Mouse (Mus musculus) hindbrain, embryonic 14.5 days (tissue): ENCODE data around the gene Gramd1b. TPM values are rescaled to one million over a fixed set of nuclear protein-coding genes. Genes with fewer than 3 reads are reported as not detected.

Experiments
- ATAC-seq: fragments of 200-750 bp; cut with Nextera tagmentation; 2 replicates; pipeline ENCODE4 v1.8.0; 2017; ENCODE audit warnings: moderate number of reproducible peaks, mild to moderate bottlenecking, moderate TSS enrichment, moderate library complexity; ENCODE audit not compliant: low FRiP score
- DNase-seq: peaks from one replicate; pipeline ENCODE4 v3.0.0-alpha.2; 2015; ENCODE audit warnings: low spot score
- H3K27ac ChIP-seq: fragments of 300-500 bp; sonication (generic); 2 replicates; pipeline ENCODE4 v1.5.1; 2014; ENCODE audit warnings: mild to moderate bottlenecking, moderate library complexity
- H3K27me3 ChIP-seq: fragments of 300-500 bp; sonication (generic); 2 replicates; pipeline ENCODE4 v1.6.1; 2014; ENCODE audit warnings: mild to moderate bottlenecking, low read length, mixed read lengths; ENCODE audit not compliant: control insufficient read depth, insufficient read depth
- H3K36me3 ChIP-seq: fragments of 300-500 bp; sonication (generic); replicated peaks from 2 replicates; pipeline ENCODE4 v1.6.1; 2014; ENCODE audit not compliant: control insufficient read depth, insufficient read depth
- H3K4me1 ChIP-seq: fragments of 300-500 bp; sonication (generic); replicated peaks from 2 replicates; pipeline ENCODE4 v1.6.1; 2014; ENCODE audit warnings: antibody characterized with exemption, low read length, mixed read lengths; ENCODE audit not compliant: control insufficient read depth, insufficient read depth
- H3K4me2 ChIP-seq: fragments of 300-500 bp; sonication (generic); replicated peaks from 2 replicates; pipeline ENCODE4 v1.6.1; 2014; ENCODE audit warnings: mild to moderate bottlenecking, moderate library complexity
- H3K4me3 ChIP-seq: fragments of 300-500 bp; sonication (generic); replicated peaks from 2 replicates; pipeline ENCODE4 v1.5.1; 2014; ENCODE audit warnings: mild to moderate bottlenecking, low read length
- H3K9ac ChIP-seq: fragments of 300-500 bp; sonication (generic); 2 replicates; pipeline ENCODE4 v1.6.1; 2014
- H3K9me3 ChIP-seq: fragments of 300-500 bp; sonication (generic); 2 replicates; pipeline ENCODE4 v1.6.1; 2016; ENCODE audit warnings: low read length; ENCODE audit not compliant: control insufficient read depth
- WGBS: fragments of 180-500 bp; shearing (Covaris S2); extraction: QIAGEN DNeasy Blood & Tissue Kit; methylation state at CpG from one replicate; pipeline ENCODE4 v1.1.7; 2014; 5-methylcytosine and 5-hydroxymethylcytosine counted together
- polyA plus RNA-seq: library from polyadenylated mRNA; unstranded; fragments of >200 nt; fragmentation: Nextera tagmentation; extraction: Ambion mirVana; gene quantifications from 2 replicates; pipeline ENCODE4 v1.2.1, GENCODE M21; 2014

Gramd1b gene
- polyA plus RNA-seq, 1 experiment from 2014 or later: 15.1 TPM

GRCm38 (mm10) chr9:40345493-40346231, 185.5 kb downstream of the Gramd1b start:
- Histone ChIP-seq H3K4me1 (peaks cover 40% of the 10 kb centered on the region), H3K9me3 (no peaks in the 10 kb centered on the region), H3K4me3 (peak overlapping the region; percentile 39), H3K9ac (peak overlapping the region; percentile 60), H3K4me2 (peak overlapping the region; percentile 72), H3K36me3 (no peaks in the 10 kb centered on the region), H3K27ac (peak overlapping the region; percentile 90), H3K27me3 (no peaks in the 10 kb centered on the region)
- 23% methylated on average over 12 of the region's 13 CpGs for WGBS
- DNase-seq (peak; percentile 45), ATAC-seq (peak; percentile 75)

GRCm38 (mm10) chr9:40344801-40345492, 186.2 kb downstream of the Gramd1b start:
- peak; percentile 18; the same call in 1 of the 2 replicates for ATAC-seq
- DNase-seq: no peak
- Histone ChIP-seq H3K9me3 (no peaks in the 10 kb centered on the region), H3K4me2 (peak overlapping the region; percentile 72), H3K4me1 (peaks cover 40% of the 10 kb centered on the region), H3K4me3 (peak overlapping the region; percentile 39), H3K36me3 (no peaks in the 10 kb centered on the region), H3K27ac (peak overlapping the region; percentile 90), H3K9ac (peak overlapping the region; percentile 60), H3K27me3 (no peaks in the 10 kb centered on the region)
- 53% methylated on average over 10 of the region's 10 CpGs for WGBS

- peaks cover 40% of the 10 kb centered on the region for H3K4me1 ChIP-seq
- WGBS: 91% methylated on average over 7 of the region's 7 CpGs
- peak overlapping the region; percentile 72; the same call in 1 of the 2 replicates for H3K4me2 ChIP-seq
- no peaks in the 10 kb centered on the region for H3K9me3 ChIP-seq
- H3K27me3 ChIP-seq: no peaks in the 10 kb centered on the region
- DNase-seq: no peak
- H3K9ac ChIP-seq: no peak overlapping the region
- H3K4me3 ChIP-seq: no peak overlapping the region
- no peak for ATAC-seq
- H3K27ac ChIP-seq: no peak overlapping the region
- no peaks in the 10 kb centered on the region for H3K36me3 ChIP-seq
Observed at GRCm38 (mm10) chr9:40343828-40344227, 187.4 kb downstream of the Gramd1b start.

GRCm38 (mm10) chr9:40343053-40343652, 188.0 kb downstream of the Gramd1b start:
- DNase-seq (no peak), ATAC-seq (no peak)
- Histone ChIP-seq H3K36me3 (no peaks in the 10 kb centered on the region), H3K27me3 (no peaks in the 10 kb centered on the region), H3K9me3 (no peaks in the 10 kb centered on the region), H3K4me1 (peaks cover 42% of the 10 kb centered on the region), H3K27ac (no peak overlapping the region), H3K4me3 (no peak overlapping the region), H3K9ac (no peak overlapping the region), H3K4me2 (no peak overlapping the region)
- 94% methylated on average over 9 of the region's 9 CpGs for WGBS

- no peaks in the 10 kb centered on the region for H3K9me3 ChIP-seq
- H3K36me3 ChIP-seq: no peaks in the 10 kb centered on the region
- no peak overlapping the region for H3K4me3 ChIP-seq
- H3K4me2 ChIP-seq: no peak overlapping the region
- H3K4me1 ChIP-seq: peaks cover 53% of the 10 kb centered on the region
- DNase-seq (no peak), ATAC-seq (no peak)
- H3K27ac ChIP-seq: no peak overlapping the region
- H3K9ac ChIP-seq: no peak overlapping the region
- WGBS: 81% methylated on average over 7 of the region's 7 CpGs
- no peaks in the 10 kb centered on the region for H3K27me3 ChIP-seq
Observed at GRCm38 (mm10) chr9:40342101-40342500, 189.1 kb downstream of the Gramd1b start.

GRCm38 (mm10) chr9:40339578-40339977, 191.6 kb downstream of the Gramd1b start:
- Histone ChIP-seq H3K4me3 (no peak overlapping the region), H3K27ac (peak overlapping the region; percentile 32; the same call in 1 of the 2 replicates), H3K4me1 (peaks cover 42% of the 10 kb centered on the region), H3K9me3 (no peaks in the 10 kb centered on the region), H3K9ac (no peak overlapping the region), H3K36me3 (no peaks in the 10 kb centered on the region), H3K4me2 (no peak overlapping the region; the same call in 1 of the 2 replicates), H3K27me3 (no peaks in the 10 kb centered on the region)
- ATAC-seq: no peak
- DNase-seq: no peak
- 58% methylated on average over 9 of the region's 9 CpGs for WGBS

GRCm38 (mm10) chr9:40337131-40337820, 193.9 kb downstream of the Gramd1b start:
- 69% methylated on average over 4 of the region's 4 CpGs for WGBS
- DNase-seq (no peak), ATAC-seq (no peak)
- H3K4me3 ChIP-seq: no peak overlapping the region
- H3K27me3 ChIP-seq: no peaks in the 10 kb centered on the region
- H3K27ac ChIP-seq: peak overlapping the region; percentile 51
- no peak overlapping the region for H3K9ac ChIP-seq
- H3K36me3 ChIP-seq: peaks cover 10% of the 10 kb centered on the region
- H3K4me1 ChIP-seq: peaks cover 28% of the 10 kb centered on the region
- 0 out of 2 replicates have a peak overlapping the region, but pooled peaks have one; percentile 7 for H3K4me2 ChIP-seq
- no peaks in the 10 kb centered on the region for H3K9me3 ChIP-seq

GRCm38 (mm10) chr9:40336701-40337100, 194.5 kb downstream of the Gramd1b start:
- ATAC-seq (0 out of 2 replicates have a peak, but pooled peaks have one; percentile 28), DNase-seq (peak; percentile 55)
- WGBS: 43% methylated on average over 5 of the region's 5 CpGs
- Histone ChIP-seq H3K4me2 (0 out of 2 replicates have a peak overlapping the region, but pooled peaks have one; percentile 7), H3K36me3 (peaks cover 16% of the 10 kb centered on the region), H3K9ac (no peak overlapping the region), H3K27ac (peak overlapping the region; percentile 51), H3K9me3 (no peaks in the 10 kb centered on the region), H3K4me1 (peaks cover 25% of the 10 kb centered on the region), H3K4me3 (no peak overlapping the region), H3K27me3 (no peaks in the 10 kb centered on the region)
